Mouse (Mus musculus): Measurements from ENCODE around the gene Slc37a1.

GRCm38 (mm10) chr17:31321425-31321824, 34.8 kb downstream of the Slc37a1 start:
- TF ChIP-seq CTCF (IDR thresholded peaks at IDR 0.05; ENCODE audit: insufficient read depth, low read length) (no peak), POLR2A (IDR thresholded peaks at IDR 0.05; ENCODE audit: borderline replicate concordance, extremely low read depth, low read depth, low read length) (no peak)

Measured in lung, adult 2 months (tissue).